Mouse (Mus musculus) brown adipose tissue, adult 24 weeks (tissue): ENCODE results near the gene Numb. TPM values are rescaled to one million over a fixed set of nuclear protein-coding genes. Genes with fewer than 3 reads are reported as not detected.

Experiments used
- H3K27ac ChIP-seq: fragments of 200-500 bp; replicated peaks from 2 replicates; pipeline ENCODE4 v1.5.1; 2012; ENCODE audit warnings: low read depth, mild to moderate bottlenecking, low read length
- H3K4me1 ChIP-seq: fragments of 200-500 bp; 2 replicates; pipeline ENCODE4 v1.6.1; 2012; ENCODE audit warnings: low read length, mixed read lengths; ENCODE audit not compliant: control insufficient read depth, insufficient read depth, insufficient read length
- H3K4me3 ChIP-seq: fragments of 200-500 bp; 2 replicates; pipeline ENCODE4 v1.5.1; 2012; ENCODE audit warnings: low read depth, mild to moderate bottlenecking, low read length, moderate library complexity; ENCODE audit not compliant: insufficient read depth
- polyA plus RNA-seq: library from polyadenylated mRNA; stranded (reverse); fragments of >200 nt; gene quantifications from 2 replicates; pipeline ENCODE4 v1.2.4, GENCODE M21; 2012; ENCODE audit not compliant: missing spikeins, insufficient read depth, insufficient read length

Numb gene
- polyA plus RNA-seq, 1 experiment, result 11.9 TPM

DNA sequence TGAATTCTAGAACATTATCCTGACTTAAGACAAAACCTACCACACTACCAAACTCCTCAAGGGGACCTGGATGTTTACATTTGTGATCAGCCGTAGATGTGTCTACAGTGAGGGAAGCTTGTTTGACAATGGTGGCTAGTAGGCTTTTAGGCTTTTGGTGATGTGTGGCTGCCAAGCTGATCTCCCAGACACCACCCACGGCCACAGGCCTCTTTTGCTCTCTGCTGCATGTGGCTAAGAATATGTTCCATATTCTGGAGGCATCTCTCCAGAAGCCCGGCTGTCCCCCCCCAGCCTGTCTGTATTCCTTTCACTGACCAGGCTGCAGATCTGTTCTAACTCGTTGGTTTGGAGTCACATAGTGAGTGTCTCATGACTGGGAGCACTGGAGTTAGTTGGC is 131.0 kb downstream of the Numb start:
- Histone ChIP-seq H3K4me1 (peaks cover 2% of the 10 kb centered on the region; the same call in 1 of the 2 replicates), H3K4me3 (no peak overlapping the region), H3K27ac (no peak overlapping the region)

- Histone ChIP-seq H3K4me3 (no peak overlapping the region), H3K27ac (no peak overlapping the region)
Measured at GRCm38 (mm10) chr12:83789781-83790140, 132.0 kb downstream of the Numb start.

DNA sequence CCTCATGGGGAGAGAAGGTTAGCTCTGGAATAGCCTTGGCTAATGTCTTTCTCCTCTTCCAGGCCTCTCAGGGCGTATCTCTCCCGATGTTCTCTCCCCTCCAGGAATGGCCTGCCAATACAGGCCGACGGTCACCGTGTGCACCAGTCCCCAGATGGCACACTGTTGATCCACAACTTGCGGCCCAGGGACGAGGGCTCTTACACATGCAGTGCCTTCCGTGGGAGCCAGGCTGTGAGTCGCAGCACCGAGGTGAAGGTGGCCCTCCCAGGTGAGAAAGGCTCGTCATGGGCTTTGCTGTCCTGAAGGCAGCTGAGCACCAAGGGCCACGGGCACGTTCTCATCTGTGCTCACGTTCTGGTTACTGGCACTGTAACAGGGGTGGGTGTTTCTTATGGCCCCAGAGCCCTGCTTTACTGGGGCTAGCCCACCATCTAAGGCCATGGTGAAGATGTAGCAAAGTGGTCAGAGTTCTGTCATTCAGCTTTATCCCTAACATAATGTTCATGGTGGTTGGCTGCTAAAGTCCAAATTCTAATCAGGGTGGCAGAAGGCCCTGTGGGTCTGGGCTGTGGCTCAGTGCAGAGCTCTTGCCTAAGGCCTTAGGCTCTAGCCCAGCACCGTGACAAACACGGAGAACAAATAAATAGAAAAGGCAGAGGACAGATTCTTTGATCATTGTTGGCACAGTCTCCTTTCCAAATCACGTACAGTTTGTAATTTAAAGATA is 132.5 kb downstream of the Numb start:
- Histone ChIP-seq H3K4me3 (no peak overlapping the region), H3K4me1 (peaks cover 2% of the 10 kb centered on the region; the same call in 1 of the 2 replicates), H3K27ac (no peak overlapping the region)

More at GRCm38 (mm10) chr12:83789781-83790140, 132.0 kb downstream of the Numb start:
- H3K4me1 ChIP-seq, result peaks cover 2% of the 10 kb centered on the region; the same call in 1 of the 2 replicates

DNA sequence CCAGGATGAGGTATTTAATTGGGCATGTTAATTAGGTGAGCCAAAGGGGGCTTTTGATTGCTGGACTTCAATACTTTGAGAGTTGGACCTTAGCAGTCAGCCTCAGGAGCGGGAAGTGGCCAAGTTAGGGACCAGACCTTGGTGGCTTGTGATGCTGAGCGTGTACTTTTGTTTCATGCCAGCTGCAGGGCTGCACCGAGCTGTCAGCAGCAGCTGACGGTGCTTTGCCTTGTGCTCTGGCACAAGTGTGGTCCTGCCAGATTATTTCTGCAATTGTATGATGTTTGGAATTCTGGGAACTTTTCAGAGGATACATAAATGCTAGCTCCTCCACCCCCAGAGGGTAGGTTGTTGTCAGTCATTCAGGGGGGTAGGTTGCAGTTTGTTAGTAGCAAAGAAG is 136.4 kb downstream of the Numb start:
- Histone ChIP-seq H3K27ac (no peak overlapping the region), H3K4me1 (peaks cover 2% of the 10 kb centered on the region; the same call in 1 of the 2 replicates), H3K4me3 (no peak overlapping the region)

DNA sequence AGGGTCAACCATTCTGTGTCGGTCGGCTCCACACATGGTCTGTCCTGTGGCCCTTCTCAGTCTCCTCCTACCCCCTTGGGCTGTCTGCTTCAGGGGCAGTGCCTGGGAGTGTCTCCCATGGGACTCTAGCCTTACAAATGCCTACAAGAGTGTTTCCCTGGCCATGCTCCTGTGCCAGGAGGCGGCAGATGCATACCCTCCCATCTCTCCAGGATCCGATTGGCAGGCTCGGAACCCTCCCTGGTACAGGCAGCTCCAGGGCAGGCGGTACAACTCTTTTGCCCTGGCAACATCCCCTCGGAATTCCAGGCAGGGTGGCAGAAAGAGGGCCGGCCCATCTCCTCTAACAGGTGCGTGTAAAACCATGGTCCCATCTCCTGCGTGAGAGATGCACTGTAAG is 139.1 kb downstream of the Numb start:
- no peak overlapping the region for H3K4me3 ChIP-seq
- no peak overlapping the region for H3K27ac ChIP-seq
- no peaks in the 10 kb centered on the region; the same call in 1 of the 2 replicates for H3K4me1 ChIP-seq

DNA sequence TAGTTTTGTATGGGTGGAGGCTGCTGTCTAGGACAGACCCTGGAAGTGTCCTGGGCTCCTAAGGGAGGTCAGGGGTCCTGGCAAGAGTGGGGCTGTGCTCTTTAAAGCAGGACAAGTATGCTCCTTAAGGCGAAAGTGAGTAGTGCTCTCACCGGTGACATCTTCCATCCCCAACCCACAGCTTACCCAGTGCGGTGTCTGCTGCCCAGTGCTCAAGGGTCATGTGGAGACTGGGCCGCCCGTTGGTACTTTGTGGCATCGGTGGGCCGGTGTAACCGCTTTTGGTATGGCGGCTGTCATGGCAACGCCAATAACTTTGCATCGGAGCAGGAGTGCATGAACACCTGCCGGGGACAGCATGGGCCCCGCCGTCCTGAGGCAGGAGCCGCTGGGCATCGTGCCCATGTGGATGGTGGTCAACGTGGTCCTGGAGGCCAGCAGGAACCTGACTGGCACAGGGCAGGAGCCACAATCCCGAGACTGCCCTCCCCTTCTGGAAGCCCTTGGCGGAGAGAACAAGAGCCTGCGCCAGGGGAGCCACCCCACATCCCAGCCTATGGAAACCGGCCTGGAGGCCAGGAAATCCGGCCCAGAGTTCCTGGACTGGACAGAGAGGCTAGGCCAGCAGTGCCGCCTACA is 140.0 kb downstream of the Numb start:
- Histone ChIP-seq H3K4me1 (no peaks in the 10 kb centered on the region; the same call in 1 of the 2 replicates), H3K27ac (no peak overlapping the region), H3K4me3 (no peak overlapping the region)

DNA sequence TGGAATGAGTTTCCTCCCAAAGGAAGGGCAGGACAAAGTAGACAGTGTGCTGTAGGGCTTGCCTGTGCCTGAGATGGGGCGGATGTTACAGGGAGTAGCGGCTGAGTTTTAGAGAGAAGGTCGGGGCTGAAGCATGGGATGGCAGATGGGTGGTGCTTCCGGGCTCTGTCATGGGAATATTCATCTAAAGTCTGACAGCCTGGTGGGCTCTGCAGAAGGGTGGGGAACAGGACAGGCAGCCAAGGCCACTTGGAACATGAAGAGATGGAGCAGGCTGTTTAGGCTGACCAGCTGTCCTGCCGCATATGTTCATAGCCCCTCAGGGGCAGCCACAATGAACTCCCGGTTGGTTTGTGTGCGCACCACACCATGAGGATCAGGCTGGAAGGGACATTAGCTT is 140.5 kb downstream of the Numb start:
- Histone ChIP-seq H3K4me1 (no peaks in the 10 kb centered on the region; the same call in 1 of the 2 replicates), H3K4me3 (no peak overlapping the region), H3K27ac (no peak overlapping the region)

DNA sequence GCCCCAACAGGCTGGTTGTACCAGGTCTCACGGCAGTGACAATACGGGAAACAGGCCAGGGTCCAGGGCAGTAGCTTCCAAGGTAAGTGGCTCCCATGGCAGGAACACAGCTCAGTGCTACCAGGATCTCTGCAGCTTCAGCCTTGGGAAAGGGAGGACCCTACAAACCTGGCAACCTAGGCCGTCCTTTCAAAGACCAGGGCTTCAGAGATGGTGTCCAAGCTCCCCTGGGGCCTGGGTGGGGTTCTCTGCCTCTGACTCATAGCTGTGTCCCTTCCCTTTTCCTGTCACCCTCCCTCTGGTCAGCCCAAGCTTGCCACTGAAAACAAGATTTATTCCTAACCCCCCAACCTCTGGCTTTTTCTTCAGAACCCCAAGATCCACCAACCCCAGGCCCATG is 141.6 kb downstream of the Numb start:
- no peaks in the 10 kb centered on the region; the same call in 1 of the 2 replicates for H3K4me1 ChIP-seq
- H3K27ac ChIP-seq, result no peak overlapping the region
- H3K4me3 ChIP-seq, result no peak overlapping the region

- no peak overlapping the region for H3K27ac ChIP-seq
- H3K4me1 ChIP-seq, result no peaks in the 10 kb centered on the region; the same call in 1 of the 2 replicates
- H3K4me3 ChIP-seq, result no peak overlapping the region
Measured at GRCm38 (mm10) chr12:83776766-83777165, 145.0 kb downstream of the Numb start.

DNA sequence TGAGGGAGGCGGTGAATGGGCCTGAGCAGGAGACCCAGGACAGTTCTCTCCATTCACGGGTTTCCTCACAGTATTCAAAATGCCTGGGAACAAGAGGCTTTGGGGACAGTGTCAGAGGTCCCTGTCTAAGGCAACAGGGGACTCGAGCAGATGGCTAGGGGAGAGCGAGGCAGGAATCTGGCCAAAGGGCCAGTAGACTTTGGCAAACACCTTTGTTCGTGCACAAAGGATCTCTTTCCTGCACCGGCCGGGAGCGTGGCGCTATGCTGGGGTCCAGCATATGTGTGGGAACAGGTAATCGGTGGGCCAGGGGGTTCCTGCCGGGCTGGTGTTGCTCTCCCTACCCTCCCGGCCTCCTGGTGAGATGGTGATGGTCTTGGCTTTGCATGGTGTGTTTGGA is 146.1 kb downstream of the Numb start:
- Histone ChIP-seq H3K4me3 (no peak overlapping the region), H3K4me1 (no peaks in the 10 kb centered on the region; the same call in 1 of the 2 replicates), H3K27ac (no peak overlapping the region)

DNA sequence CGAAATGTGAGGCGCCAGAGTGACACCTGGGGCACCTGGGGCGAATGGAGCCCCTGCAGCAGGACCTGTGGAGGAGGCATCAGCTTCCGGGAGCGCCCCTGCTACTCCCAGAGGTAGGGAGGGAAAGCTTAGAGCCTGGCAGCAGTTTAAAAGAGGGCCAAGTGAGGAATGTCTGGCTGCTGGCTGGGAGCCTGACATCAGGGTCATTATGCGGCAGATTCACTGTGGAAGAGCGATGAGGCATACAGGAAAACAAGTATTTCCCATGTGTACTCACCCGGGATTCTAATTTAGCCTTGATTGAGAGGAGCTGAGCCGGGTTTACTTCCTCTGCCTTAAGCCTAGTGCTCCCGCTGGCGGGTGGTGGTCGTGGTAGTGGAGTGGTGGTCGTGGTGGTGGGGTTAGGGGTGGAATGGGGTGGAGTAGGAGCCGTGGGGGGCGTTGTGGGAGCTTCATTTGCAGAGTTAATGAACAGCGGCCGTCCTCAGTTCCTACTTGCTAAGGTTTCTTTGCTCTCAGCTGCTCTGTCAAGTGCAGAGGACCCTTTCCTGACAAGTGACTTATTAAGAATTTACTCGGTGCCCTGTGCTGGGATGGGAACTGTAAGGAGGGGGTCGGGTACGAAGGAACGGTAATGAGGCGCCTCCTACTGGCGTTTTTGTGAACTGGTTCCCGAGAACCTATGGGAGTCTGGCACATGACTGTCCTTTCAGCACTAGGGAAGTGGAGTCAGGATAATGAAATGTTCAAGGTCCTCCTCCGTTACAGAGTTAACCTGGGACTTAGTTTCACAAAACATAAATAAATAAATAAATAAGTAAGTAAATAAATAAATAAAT is 151.1 kb downstream of the Numb start:
- H3K27ac ChIP-seq, result no peak overlapping the region
- H3K4me3 ChIP-seq, result no peak overlapping the region
- H3K4me1 ChIP-seq, result no peaks in the 10 kb centered on the region; the same call in 1 of the 2 replicates

GRCm38 (mm10) chr12:83768235-83768899 is 153.4 kb downstream of the Numb start:
- no peak overlapping the region for H3K27ac ChIP-seq

GRCm38 (mm10) chr12:83767833-83768232 is 153.9 kb downstream of the Numb start:
- peaks cover 4% of the 10 kb centered on the region for H3K4me1 ChIP-seq
- H3K27ac ChIP-seq, result no peak overlapping the region
- no peak overlapping the region for H3K4me3 ChIP-seq

More at GRCm38 (mm10) chr12:83768235-83768899, 153.4 kb downstream of the Numb start:
- no peaks in the 10 kb centered on the region; the same call in 1 of the 2 replicates for H3K4me1 ChIP-seq
- no peak overlapping the region for H3K4me3 ChIP-seq

GRCm38 (mm10) chr12:83765965-83766603 is 155.7 kb downstream of the Numb start:
- H3K4me1 ChIP-seq, result peaks cover 11% of the 10 kb centered on the region
- no peak overlapping the region for H3K4me3 ChIP-seq
- H3K27ac ChIP-seq, result no peak overlapping the region
